Mouse (Mus musculus): ENCODE measurements around the gene Gcm1.

The Gcm1 gene

GRCm38 (mm10) chr9:78051677-78052076 lies at the start of gene Gcm1:
TSS of gene Gcm1 (plus strand) at chr9:78051924.
- DNase-seq (ENCODE audit: low spot score) = no peak

GRCm38 (mm10) chr9:78003278-78003677 lies 48.4 kb upstream of the Gcm1 start:
- no peak for DNase-seq (ENCODE audit: low spot score)

- no peak for DNase-seq (ENCODE audit: low spot score)
These were observed 46.2 kb upstream of the Gcm1 start for GRCm38 (mm10) chr9:78005481-78005880.

- peak; percentile 69 for DNase-seq (ENCODE audit: low spot score)
These were observed 45.3 kb upstream of the Gcm1 start for GRCm38 (mm10) chr9:78006209-78007001.

GRCm38 (mm10) chr9:78009382-78009781 lies 42.3 kb upstream of the Gcm1 start:
- no peak for DNase-seq (ENCODE audit: low spot score)

- DNase-seq (ENCODE audit: low spot score) = no peak
These were observed 41.5 kb upstream of the Gcm1 start for GRCm38 (mm10) chr9:78010187-78010586.

GRCm38 (mm10) chr9:78010707-78011106 lies 41.0 kb upstream of the Gcm1 start:
- no peak for DNase-seq (ENCODE audit: low spot score)

GRCm38 (mm10) chr9:78012066-78012465 lies 39.7 kb upstream of the Gcm1 start:
- no peak for DNase-seq (ENCODE audit: low spot score)

GRCm38 (mm10) chr9:78012681-78013080 lies 39.0 kb upstream of the Gcm1 start:
- no peak for DNase-seq (ENCODE audit: low spot score)

GRCm38 (mm10) chr9:78013813-78014212 lies 37.9 kb upstream of the Gcm1 start:
- no peak for DNase-seq (ENCODE audit: low spot score)

GRCm38 (mm10) chr9:78015816-78016215 lies 35.9 kb upstream of the Gcm1 start:
- no peak for DNase-seq (ENCODE audit: low spot score)

GRCm38 (mm10) chr9:78016288-78016687 lies 35.4 kb upstream of the Gcm1 start:
- DNase-seq (ENCODE audit: low spot score) = no peak

- DNase-seq (ENCODE audit: low spot score) = peak; percentile 19
These were observed 30.5 kb upstream of the Gcm1 start for GRCm38 (mm10) chr9:78021256-78021655.

GRCm38 (mm10) chr9:78022187-78022945 lies 29.4 kb upstream of the Gcm1 start:
- DNase-seq (ENCODE audit: low spot score) = no peak

- peak; percentile 39 for DNase-seq (ENCODE audit: low spot score)
These were observed 26.9 kb upstream of the Gcm1 start for GRCm38 (mm10) chr9:78024823-78025222.

GRCm38 (mm10) chr9:78027099-78027498 lies 24.6 kb upstream of the Gcm1 start:
- no peak for DNase-seq (ENCODE audit: low spot score)

- DNase-seq (ENCODE audit: low spot score) = no peak
These were observed 20.8 kb upstream of the Gcm1 start for GRCm38 (mm10) chr9:78030835-78031456.

- no peak for DNase-seq (ENCODE audit: low spot score)
These were observed 18.8 kb upstream of the Gcm1 start for GRCm38 (mm10) chr9:78032930-78033329.

- no peak for DNase-seq (ENCODE audit: low spot score)
These were observed 16.4 kb upstream of the Gcm1 start for GRCm38 (mm10) chr9:78035296-78035695.

GRCm38 (mm10) chr9:78035831-78036230 lies 15.9 kb upstream of the Gcm1 start:
- DNase-seq (ENCODE audit: low spot score) = no peak

- peak; percentile 49 for DNase-seq (ENCODE audit: low spot score)
These were observed 12.8 kb upstream of the Gcm1 start for GRCm38 (mm10) chr9:78038755-78039489.

- DNase-seq (ENCODE audit: low spot score) = no peak
These were observed 6.6 kb upstream of the Gcm1 start for GRCm38 (mm10) chr9:78045171-78045570.

Data from ovary, postnatal 10 days (tissue).